Mouse (Mus musculus): ENCODE measurements around the gene Calm1. TPM values are rescaled to one million over a fixed set of nuclear protein-coding genes. Genes with fewer than 3 reads are reported as not detected.
"Not testable (repeated sequence)": the region's sequence is repeated elsewhere in the genome, so short reads cannot be mapped to it uniquely, and the experiment has no call there.

Gene Calm1
- polyA plus RNA-seq, 1 experiment from 2014 or later = 1,565 TPM

GRCm38 (mm10) chr12:100172481-100172880 lies 26.8 kb upstream of the Calm1 start:
- Histone ChIP-seq H3K9me3 (ENCODE audit: control insufficient read depth, low read length) (no peaks in the 10 kb centered on the region), H3K4me2 (no peak overlapping the region), H3K27ac (ENCODE audit: low read depth, low read length) (no peak overlapping the region), H3K4me3 (ENCODE audit: low read depth, low read length) (no peak overlapping the region), H3K36me3 (ENCODE audit: control insufficient read depth, insufficient read depth, low read length) (no peaks in the 10 kb centered on the region), H3K27me3 (ENCODE audit: control insufficient read depth, insufficient read depth, low read length) (no peaks in the 10 kb centered on the region), H3K9ac (ENCODE audit: low read length) (no peak overlapping the region), H3K4me1 (ENCODE audit: control insufficient read depth, insufficient read depth, low read length) (peaks cover 9% of the 10 kb centered on the region)
- ATAC-seq (ENCODE audit: low FRiP score) (no peak), DNase-seq (ENCODE audit: low spot score, missing footprints) (no peak)
- 82% methylated on average over 7 of the region's 7 CpGs for WGBS

GRCm38 (mm10) chr12:100176469-100177056 lies 22.7 kb upstream of the Calm1 start:
- H3K9ac ChIP-seq (ENCODE audit: low read length) = no peak overlapping the region
- no peak overlapping the region for H3K4me3 ChIP-seq (ENCODE audit: low read depth, low read length)
- H3K27me3 ChIP-seq (ENCODE audit: control insufficient read depth, insufficient read depth, low read length) = no peaks in the 10 kb centered on the region
- no peak overlapping the region for H3K4me2 ChIP-seq
- H3K4me1 ChIP-seq (ENCODE audit: control insufficient read depth, insufficient read depth, low read length) = no peaks in the 10 kb centered on the region; the same call in 1 of the 2 replicates
- no peak for ATAC-seq (ENCODE audit: low FRiP score)
- H3K27ac ChIP-seq (ENCODE audit: low read depth, low read length) = no peak overlapping the region
- H3K36me3 ChIP-seq (ENCODE audit: control insufficient read depth, insufficient read depth, low read length) = no peaks in the 10 kb centered on the region
- H3K9me3 ChIP-seq (ENCODE audit: control insufficient read depth, low read length) = no peaks in the 10 kb centered on the region
- 65% methylated on average over 11 of the region's 11 CpGs for WGBS
- no peak for DNase-seq (ENCODE audit: low spot score, missing footprints)

- DNase-seq (ENCODE audit: low spot score, missing footprints) (no peak), ATAC-seq (ENCODE audit: low FRiP score) (no peak)
- H3K27ac ChIP-seq (ENCODE audit: low read depth, low read length) = no peak overlapping the region
- H3K9ac ChIP-seq (ENCODE audit: low read length) = no peak overlapping the region
- H3K27me3 ChIP-seq (ENCODE audit: control insufficient read depth, insufficient read depth, low read length) = no peaks in the 10 kb centered on the region
- WGBS = 39% methylated on average over 6 of the region's 6 CpGs
- H3K4me1 ChIP-seq (ENCODE audit: control insufficient read depth, insufficient read depth, low read length) = no peaks in the 10 kb centered on the region; the same call in 1 of the 2 replicates
- no peaks in the 10 kb centered on the region for H3K36me3 ChIP-seq (ENCODE audit: control insufficient read depth, insufficient read depth, low read length)
- H3K4me2 ChIP-seq = no peak overlapping the region
- H3K4me3 ChIP-seq (ENCODE audit: low read depth, low read length) = no peak overlapping the region
- H3K9me3 ChIP-seq (ENCODE audit: control insufficient read depth, low read length) = no peaks in the 10 kb centered on the region
Observed at GRCm38 (mm10) chr12:100178898-100179440, 20.3 kb upstream of the Calm1 start.

GRCm38 (mm10) chr12:100180802-100181201 lies 18.4 kb upstream of the Calm1 start:
- Histone ChIP-seq H3K4me2 (no peak overlapping the region), H3K9ac (ENCODE audit: low read length) (no peak overlapping the region), H3K4me1 (ENCODE audit: control insufficient read depth, insufficient read depth, low read length) (peaks cover 1% of the 10 kb centered on the region; the same call in 1 of the 2 replicates), H3K27me3 (ENCODE audit: control insufficient read depth, insufficient read depth, low read length) (no peaks in the 10 kb centered on the region), H3K9me3 (ENCODE audit: control insufficient read depth, low read length) (no peaks in the 10 kb centered on the region), H3K4me3 (ENCODE audit: low read depth, low read length) (no peak overlapping the region), H3K27ac (ENCODE audit: low read depth, low read length) (no peak overlapping the region), H3K36me3 (ENCODE audit: control insufficient read depth, insufficient read depth, low read length) (no peaks in the 10 kb centered on the region)
- WGBS = 90% methylated on average over 13 of the region's 13 CpGs
- ATAC-seq (ENCODE audit: low FRiP score) (no peak), DNase-seq (ENCODE audit: low spot score, missing footprints) (no peak)

GRCm38 (mm10) chr12:100182676-100183075 lies 16.6 kb upstream of the Calm1 start:
- DNase-seq (ENCODE audit: low spot score, missing footprints) (no peak), ATAC-seq (ENCODE audit: low FRiP score) (no peak)
- H3K9ac ChIP-seq (ENCODE audit: low read length) = no peak overlapping the region
- no peaks in the 10 kb centered on the region for H3K36me3 ChIP-seq (ENCODE audit: control insufficient read depth, insufficient read depth, low read length)
- H3K27me3 ChIP-seq (ENCODE audit: control insufficient read depth, insufficient read depth, low read length) = no peaks in the 10 kb centered on the region
- no peak overlapping the region for H3K27ac ChIP-seq (ENCODE audit: low read depth, low read length)
- no peak overlapping the region for H3K4me2 ChIP-seq
- peaks cover 7% of the 10 kb centered on the region for H3K4me1 ChIP-seq (ENCODE audit: control insufficient read depth, insufficient read depth, low read length)
- H3K9me3 ChIP-seq (ENCODE audit: control insufficient read depth, low read length) = no peaks in the 10 kb centered on the region
- H3K4me3 ChIP-seq (ENCODE audit: low read depth, low read length) = no peak overlapping the region
- 81% methylated on average over 2 of the region's 2 CpGs for WGBS

GRCm38 (mm10) chr12:100183970-100184369 lies 15.3 kb upstream of the Calm1 start:
- DNase-seq (ENCODE audit: low spot score, missing footprints) = no peak
- Histone ChIP-seq H3K27ac (ENCODE audit: low read depth, low read length) (no peak overlapping the region), H3K4me3 (ENCODE audit: low read depth, low read length) (no peak overlapping the region), H3K9ac (ENCODE audit: low read length) (no peak overlapping the region), H3K4me2 (no peak overlapping the region), H3K4me1 (ENCODE audit: control insufficient read depth, insufficient read depth, low read length) (peaks cover 12% of the 10 kb centered on the region), H3K9me3 (ENCODE audit: control insufficient read depth, low read length) (no peaks in the 10 kb centered on the region), H3K27me3 (ENCODE audit: control insufficient read depth, insufficient read depth, low read length) (no peaks in the 10 kb centered on the region), H3K36me3 (ENCODE audit: control insufficient read depth, insufficient read depth, low read length) (no peaks in the 10 kb centered on the region)
- no peak for ATAC-seq (ENCODE audit: low FRiP score)
- WGBS = 68% methylated on average over 5 of the region's 5 CpGs

- H3K27me3 ChIP-seq (ENCODE audit: control insufficient read depth, insufficient read depth, low read length); ATAC-seq (ENCODE audit: low FRiP score); H3K4me3 ChIP-seq (ENCODE audit: low read depth, low read length); H3K9ac ChIP-seq (ENCODE audit: low read length); H3K36me3 ChIP-seq (ENCODE audit: control insufficient read depth, insufficient read depth, low read length); H3K9me3 ChIP-seq (ENCODE audit: control insufficient read depth, low read length); H3K4me2 ChIP-seq; DNase-seq (ENCODE audit: low spot score, missing footprints); H3K27ac ChIP-seq (ENCODE audit: low read depth, low read length): not testable (repeated sequence)
- WGBS = 90% methylated on average over 2 of the region's 2 CpGs
- H3K4me1 ChIP-seq (ENCODE audit: control insufficient read depth, insufficient read depth, low read length) = peaks cover 12% of the 10 kb centered on the region
Observed at GRCm38 (mm10) chr12:100184976-100185375, 14.3 kb upstream of the Calm1 start.

GRCm38 (mm10) chr12:100185897-100186296 lies 13.3 kb upstream of the Calm1 start:
- WGBS = 73% methylated on average over 7 of the region's 7 CpGs
- Histone ChIP-seq H3K9me3 (ENCODE audit: control insufficient read depth, low read length) (no peaks in the 10 kb centered on the region), H3K36me3 (ENCODE audit: control insufficient read depth, insufficient read depth, low read length) (no peaks in the 10 kb centered on the region), H3K9ac (ENCODE audit: low read length) (0 out of 2 replicates have a peak overlapping the region, but pooled peaks have one; percentile 16), H3K27me3 (ENCODE audit: control insufficient read depth, insufficient read depth, low read length) (no peaks in the 10 kb centered on the region), H3K27ac (ENCODE audit: low read depth, low read length) (0 out of 2 replicates have a peak overlapping the region, but pooled peaks have one; percentile 20), H3K4me2 (no peak overlapping the region; the same call in 1 of the 2 replicates), H3K4me1 (ENCODE audit: control insufficient read depth, insufficient read depth, low read length) (peaks cover 12% of the 10 kb centered on the region), H3K4me3 (ENCODE audit: low read depth, low read length) (no peak overlapping the region)
- no peak for DNase-seq (ENCODE audit: low spot score, missing footprints)
- no peak for ATAC-seq (ENCODE audit: low FRiP score)

GRCm38 (mm10) chr12:100186376-100186775 lies 12.9 kb upstream of the Calm1 start:
- DNase-seq (ENCODE audit: low spot score, missing footprints) (peak; percentile 92), ATAC-seq (ENCODE audit: low FRiP score) (no peak)
- WGBS = 10% methylated on average over 6 of the region's 6 CpGs
- peak overlapping the region; percentile 98; the same call in 1 of the 2 replicates for H3K27ac ChIP-seq (ENCODE audit: low read depth, low read length)
- peak overlapping the region; percentile 94 for H3K9ac ChIP-seq (ENCODE audit: low read length)
- no peaks in the 10 kb centered on the region for H3K9me3 ChIP-seq (ENCODE audit: control insufficient read depth, low read length)
- H3K36me3 ChIP-seq (ENCODE audit: control insufficient read depth, insufficient read depth, low read length) = no peaks in the 10 kb centered on the region
- no peaks in the 10 kb centered on the region for H3K27me3 ChIP-seq (ENCODE audit: control insufficient read depth, insufficient read depth, low read length)
- H3K4me1 ChIP-seq (ENCODE audit: control insufficient read depth, insufficient read depth, low read length) = peaks cover 12% of the 10 kb centered on the region
- peak overlapping the region; percentile 86 for H3K4me2 ChIP-seq
- peak overlapping the region; percentile 59 for H3K4me3 ChIP-seq (ENCODE audit: low read depth, low read length)

Data from midbrain, embryonic 11.5 days (tissue).